Mouse (Mus musculus) heart, embryonic 13.5 days (tissue): Measurements from ENCODE around the gene BC024978. TPM values are rescaled to one million over a fixed set of nuclear protein-coding genes. Genes with fewer than 3 reads are reported as not detected.

ENCODE experiments used
- ATAC-seq: fragments of 200-750 bp; cut with Nextera tagmentation; 2 replicates; pipeline ENCODE4 v1.8.0; 2017; ENCODE audit warnings: moderate TSS enrichment; ENCODE audit not compliant: insufficient number of reproducible peaks, low FRiP score, low TSS enrichment; ENCODE audit errors: extremely low read depth
- H3K27ac ChIP-seq: fragments of 300-500 bp; sonication (generic); replicated peaks from 2 replicates; pipeline ENCODE4 v1.5.1; 2015; ENCODE audit warnings: moderate library complexity, mild to moderate bottlenecking, inconsistent platforms
- H3K27me3 ChIP-seq: fragments of 300-500 bp; sonication (generic); replicated peaks from 2 replicates; pipeline ENCODE4 v1.6.1; 2015; ENCODE audit warnings: mild to moderate bottlenecking, inconsistent platforms
- H3K36me3 ChIP-seq: fragments of 300-500 bp; sonication (generic); 2 replicates; pipeline ENCODE4 v1.6.1; 2015; ENCODE audit warnings: mild to moderate bottlenecking, inconsistent platforms
- H3K4me1 ChIP-seq: fragments of 300-500 bp; sonication (generic); 2 replicates; pipeline ENCODE4 v1.6.1; 2015; ENCODE audit warnings: inconsistent platforms
- H3K4me2 ChIP-seq: fragments of 300-500 bp; sonication (generic); 2 replicates; pipeline ENCODE4 v1.6.1; 2015; ENCODE audit warnings: inconsistent platforms, mild to moderate bottlenecking, moderate library complexity
- H3K4me3 ChIP-seq: fragments of 300-500 bp; sonication (generic); 2 replicates; pipeline ENCODE4 v1.5.1; 2015; ENCODE audit warnings: moderate library complexity, mild to moderate bottlenecking, inconsistent platforms
- H3K9ac ChIP-seq: fragments of 300-500 bp; sonication (generic); 2 replicates; pipeline ENCODE4 v1.6.1; 2015; ENCODE audit warnings: inconsistent platforms, mild to moderate bottlenecking, moderate library complexity
- H3K9me3 ChIP-seq: fragments of 300-500 bp; sonication (generic); 2 replicates; pipeline ENCODE4 v1.6.1; 2016; ENCODE audit warnings: inconsistent platforms
- WGBS: fragments of 180-500 bp; shearing (Covaris S2); methylation state at CpG from one replicate; pipeline ENCODE4 v1.1.7; 2015; ENCODE audit warnings: mixed read lengths; 5-methylcytosine and 5-hydroxymethylcytosine counted together
- polyA plus RNA-seq: library from polyadenylated mRNA; unstranded; fragments of >200 nt; fragmentation: Nextera tagmentation; extraction: Ambion mirVana; gene quantifications from 2 replicates; pipeline ENCODE4 v1.2.1, GENCODE M21; 2015

Gene BC024978
- polyA plus RNA-seq, 1 experiment from 2014 or later = 2.9 TPM

DNA sequence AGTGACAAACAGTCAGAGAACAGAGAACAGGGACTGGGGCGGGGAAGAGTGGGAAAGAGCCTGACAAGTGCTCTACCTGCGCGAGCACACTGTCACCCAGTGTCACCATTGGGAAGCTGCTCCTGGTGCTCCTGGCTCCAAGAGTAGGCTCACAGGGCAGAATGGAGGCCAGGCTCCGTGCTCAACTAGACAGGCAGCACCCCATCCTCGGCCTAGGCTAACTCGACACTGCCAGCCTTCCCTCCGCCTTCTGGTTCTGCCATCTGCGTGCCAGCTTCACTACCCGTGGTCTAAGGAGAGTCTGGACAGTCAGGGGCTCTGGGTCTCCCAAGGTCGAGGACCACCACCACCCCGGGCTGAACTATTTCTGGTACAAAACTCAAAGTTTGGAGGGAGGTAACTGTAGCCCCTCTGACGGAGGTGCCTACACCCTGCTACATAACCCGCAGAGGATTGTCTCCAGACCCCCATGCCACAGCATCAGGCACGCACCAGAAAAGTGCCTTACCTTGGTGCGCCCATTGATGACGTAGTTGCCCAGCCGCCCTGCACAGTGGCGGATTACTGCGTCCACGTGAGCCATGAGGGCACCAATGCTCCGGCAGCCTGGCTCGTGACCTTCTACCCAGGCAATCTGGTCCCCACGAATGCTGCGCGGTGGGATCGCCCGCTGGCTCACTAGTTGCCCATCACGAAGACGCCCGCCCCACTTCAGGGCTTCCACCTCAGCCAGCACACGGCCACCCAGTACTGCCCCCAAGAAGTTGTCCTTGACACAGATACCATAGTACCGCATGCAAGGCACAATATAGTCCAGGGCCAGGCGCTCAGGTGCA is 31.3 kb upstream of the BC024978 start:
- Histone ChIP-seq H3K36me3 (peaks cover 51% of the 10 kb centered on the region), H3K9ac (peak overlapping the region; percentile 96), H3K9me3 (no peaks in the 10 kb centered on the region), H3K4me1 (peaks cover 66% of the 10 kb centered on the region), H3K27ac (no peak overlapping the region), H3K4me2 (peak overlapping the region; percentile 87), H3K27me3 (no peaks in the 10 kb centered on the region), H3K4me3 (peak overlapping the region; percentile 80)
- WGBS = 79% methylated on average over 33 of the region's 33 CpGs
- ATAC-seq = no peak

DNA sequence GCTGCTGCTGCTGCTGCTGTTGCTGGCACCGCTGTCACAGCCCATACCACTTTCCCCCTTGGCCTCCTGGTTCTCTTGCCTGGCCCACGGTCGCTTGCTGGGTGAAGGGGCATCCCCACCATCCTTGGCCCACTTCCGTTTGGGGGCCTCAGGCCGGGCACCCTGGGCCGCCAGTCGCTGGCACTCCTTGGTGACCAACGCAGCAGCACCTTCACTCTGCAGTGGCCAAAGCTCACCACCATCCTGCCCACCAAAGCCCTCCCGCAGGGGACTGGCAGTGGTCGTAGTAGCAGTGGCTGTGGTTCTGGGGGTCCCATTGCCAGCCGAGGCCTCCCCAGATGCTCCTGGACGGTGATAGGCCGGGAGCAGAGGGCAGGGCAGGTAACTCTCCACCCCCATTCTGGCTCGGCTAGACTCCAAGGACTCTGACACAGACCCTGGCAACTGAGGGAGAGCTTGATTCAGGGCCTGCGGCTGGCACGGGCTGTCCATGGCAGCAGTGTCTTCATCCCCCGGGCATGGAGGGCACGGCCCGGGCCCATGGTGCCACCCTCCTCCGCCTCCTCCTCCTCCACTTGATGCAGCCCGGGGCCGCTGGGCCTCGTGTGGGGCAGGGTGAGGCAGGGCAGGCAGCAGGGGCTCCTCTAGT is 30.4 kb upstream of the BC024978 start:
- no peak for ATAC-seq
- peak overlapping the region; percentile 96 for H3K9ac ChIP-seq
- peaks cover 49% of the 10 kb centered on the region for H3K36me3 ChIP-seq
- H3K27ac ChIP-seq = peak overlapping the region; percentile 98
- WGBS = 66% methylated on average over 23 of the region's 23 CpGs
- no peaks in the 10 kb centered on the region for H3K9me3 ChIP-seq
- no peaks in the 10 kb centered on the region for H3K27me3 ChIP-seq
- peak overlapping the region; percentile 87 for H3K4me2 ChIP-seq
- H3K4me1 ChIP-seq = peaks cover 65% of the 10 kb centered on the region
- H3K4me3 ChIP-seq = peak overlapping the region; percentile 80

DNA sequence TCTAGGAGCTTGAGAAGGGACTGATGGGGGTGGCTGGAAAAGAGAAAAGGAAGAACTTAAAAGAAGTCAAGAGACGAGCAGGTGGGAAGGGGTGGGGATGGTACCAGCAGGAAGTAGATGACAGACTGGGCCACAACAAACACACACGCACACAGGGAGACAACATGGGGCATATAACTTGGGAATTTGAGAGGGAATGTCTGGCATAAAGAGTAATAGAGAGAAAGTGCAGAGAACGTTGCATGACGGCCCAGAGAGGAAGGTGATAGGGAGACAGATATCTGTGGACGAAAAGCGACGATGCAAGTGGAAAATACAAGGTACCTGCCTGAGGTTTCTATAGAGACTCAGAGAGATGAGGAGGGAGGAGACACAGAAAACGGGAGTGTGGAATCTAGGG is 29.9 kb upstream of the BC024978 start:
- H3K4me3 ChIP-seq = peak overlapping the region; percentile 80
- H3K4me1 ChIP-seq = peaks cover 60% of the 10 kb centered on the region
- peaks cover 54% of the 10 kb centered on the region for H3K36me3 ChIP-seq
- peak overlapping the region; percentile 87 for H3K4me2 ChIP-seq
- ATAC-seq = no peak
- H3K27me3 ChIP-seq = no peaks in the 10 kb centered on the region
- no peaks in the 10 kb centered on the region for H3K9me3 ChIP-seq
- H3K9ac ChIP-seq = peak overlapping the region; percentile 96
- WGBS = 3% methylated on average over 8 of the region's 8 CpGs
- H3K27ac ChIP-seq = peak overlapping the region; percentile 98

DNA sequence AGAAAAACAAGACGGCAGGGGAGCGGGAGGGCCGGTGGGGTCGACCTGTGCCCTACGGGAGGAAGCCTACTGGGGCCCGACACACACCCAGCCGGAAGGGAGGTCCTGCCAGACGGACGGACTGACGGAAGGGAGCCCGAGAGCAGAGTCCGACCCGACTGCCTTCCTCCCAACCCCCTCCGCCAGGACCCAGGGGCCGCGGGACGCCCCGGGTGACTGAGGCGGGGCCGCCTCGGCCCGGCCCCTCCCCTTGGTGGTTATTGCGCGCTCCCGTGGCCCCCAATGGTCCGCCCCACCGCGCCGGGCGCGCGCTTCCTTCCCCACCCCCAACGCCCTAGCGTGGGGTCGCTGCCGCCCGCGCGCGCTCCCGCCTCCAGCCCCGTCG is 29.4 kb upstream of the BC024978 start:
- peak; percentile 82 for ATAC-seq
- under 1% methylated on average over 20 of the region's 43 CpGs for WGBS
- Histone ChIP-seq H3K27ac (peak overlapping the region; percentile 98), H3K4me1 (peaks cover 56% of the 10 kb centered on the region), H3K4me3 (peak overlapping the region; percentile 80), H3K36me3 (peaks cover 55% of the 10 kb centered on the region), H3K27me3 (no peaks in the 10 kb centered on the region), H3K9me3 (no peaks in the 10 kb centered on the region), H3K9ac (peak overlapping the region; percentile 96), H3K4me2 (peak overlapping the region; percentile 87)

DNA sequence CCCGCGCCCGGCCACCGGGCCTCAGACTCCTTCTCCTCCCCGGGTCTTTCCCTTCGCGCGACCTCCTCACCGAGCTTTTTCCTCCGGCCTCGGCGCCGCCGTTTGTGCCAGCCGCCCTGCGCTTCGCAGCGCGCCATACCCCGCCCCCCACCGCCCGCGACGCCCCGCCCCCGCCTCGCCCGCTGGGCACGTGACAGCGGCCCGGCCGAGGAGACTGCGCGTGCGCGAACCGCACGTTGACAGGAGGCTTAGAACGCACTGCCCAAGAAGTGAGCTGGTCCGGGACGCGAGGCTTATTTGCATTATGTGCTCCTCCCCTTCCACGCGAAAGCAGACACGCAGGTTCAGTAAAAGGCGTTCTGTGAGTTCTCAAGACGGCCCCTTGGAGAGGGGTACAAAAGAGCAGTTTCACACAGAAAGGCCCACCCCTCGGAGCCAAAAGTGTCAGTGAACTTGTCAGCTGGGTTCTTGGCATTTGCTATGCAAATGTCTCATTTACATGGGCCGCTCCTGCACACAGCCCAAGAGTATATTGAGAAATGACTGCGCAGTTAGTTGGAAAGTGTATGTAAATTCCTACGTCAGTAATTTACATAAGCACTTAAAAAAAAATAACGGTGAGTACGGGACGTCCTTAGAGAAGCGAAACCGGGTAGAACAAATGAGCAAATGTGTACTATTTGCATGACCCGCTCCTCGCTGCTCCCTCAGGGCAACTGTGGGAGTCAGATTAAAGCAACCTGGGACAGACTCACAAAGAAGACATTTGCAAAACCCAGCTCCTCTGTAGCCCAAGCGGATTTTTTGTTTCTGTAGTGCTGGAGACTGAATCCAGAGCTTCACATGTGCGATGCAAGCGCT is 28.7 kb upstream of the BC024978 start, which contains the start of gene Egln2:
Egln2 (minus strand) TSS at position 189 of the 861 bp plus-strand sequence.
- H3K9me3 ChIP-seq = no peaks in the 10 kb centered on the region
- H3K27ac ChIP-seq = peak within 1 kb of the TSS; percentile 98
- peak; percentile 83 for ATAC-seq
- H3K4me3 ChIP-seq = peak within 1 kb of the TSS; percentile 80
- H3K36me3 ChIP-seq = peaks cover 56% of the 10 kb centered on the region
- no peaks in the 10 kb centered on the region for H3K27me3 ChIP-seq
- H3K9ac ChIP-seq = peak within 1 kb of the TSS; percentile 96
- 1% methylated on average over 60 of the region's 61 CpGs for WGBS
- peak within 1 kb of the TSS; percentile 87 for H3K4me2 ChIP-seq
- peaks cover 50% of the 10 kb centered on the region for H3K4me1 ChIP-seq

DNA sequence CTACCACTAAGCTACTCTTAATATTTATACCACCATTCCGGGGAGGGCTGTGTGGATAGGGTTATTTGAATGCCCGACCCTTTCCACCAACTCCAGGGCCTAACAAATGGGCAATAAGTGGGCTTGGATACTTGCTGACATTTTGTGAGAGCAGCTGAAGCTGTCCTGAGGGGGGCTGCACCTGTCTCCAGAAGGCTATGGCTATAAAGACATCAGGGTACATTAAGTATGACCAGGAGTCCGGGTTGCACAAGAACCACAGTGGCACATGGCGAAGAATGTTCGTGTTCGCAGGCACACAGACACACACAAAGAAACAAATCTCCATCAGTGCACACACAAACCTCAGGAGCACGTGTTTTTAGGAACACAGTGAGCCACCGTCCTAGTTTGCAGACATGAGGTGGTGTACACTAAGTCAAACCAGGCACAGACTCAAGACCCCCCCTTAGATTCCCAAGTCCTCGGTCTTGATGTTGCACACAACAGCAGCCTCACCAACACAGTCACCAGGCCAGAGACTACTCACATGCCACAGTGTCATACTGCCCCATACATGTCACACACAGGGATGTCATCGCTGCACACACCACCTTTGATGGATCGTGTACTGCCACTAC is 28.0 kb upstream of the BC024978 start:
- Histone ChIP-seq H3K27me3 (no peaks in the 10 kb centered on the region), H3K9ac (peak overlapping the region; percentile 96), H3K36me3 (peaks cover 56% of the 10 kb centered on the region), H3K4me3 (peak overlapping the region; percentile 80), H3K4me1 (peaks cover 43% of the 10 kb centered on the region), H3K9me3 (no peaks in the 10 kb centered on the region), H3K4me2 (peak overlapping the region; percentile 87), H3K27ac (peak overlapping the region; percentile 98)
- no peak for ATAC-seq
- WGBS = 73% methylated on average over 11 of the region's 11 CpGs

DNA sequence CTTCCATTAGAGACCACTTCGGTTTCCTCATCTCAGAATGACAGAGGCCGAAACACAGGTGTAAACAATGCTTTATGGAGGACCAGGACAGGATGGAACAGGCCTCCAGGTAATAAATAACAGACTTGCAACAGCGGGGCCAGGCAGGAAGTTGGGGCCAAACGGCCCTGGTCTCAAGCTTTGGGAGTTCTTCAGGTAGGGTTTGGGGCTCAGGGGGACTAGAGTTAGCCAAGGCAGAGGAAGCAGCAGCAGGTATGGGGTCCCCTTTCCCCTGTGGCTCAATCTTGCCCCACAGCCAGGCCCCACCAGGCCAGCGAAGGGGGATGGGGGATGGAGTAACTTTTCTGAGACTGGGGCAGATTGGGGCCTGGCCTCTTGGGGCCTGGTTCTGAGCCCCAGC is 27.2 kb upstream of the BC024978 start:
- WGBS = 89% methylated on average over 5 of the region's 5 CpGs
- ATAC-seq = no peak
- no peaks in the 10 kb centered on the region for H3K27me3 ChIP-seq

DNA sequence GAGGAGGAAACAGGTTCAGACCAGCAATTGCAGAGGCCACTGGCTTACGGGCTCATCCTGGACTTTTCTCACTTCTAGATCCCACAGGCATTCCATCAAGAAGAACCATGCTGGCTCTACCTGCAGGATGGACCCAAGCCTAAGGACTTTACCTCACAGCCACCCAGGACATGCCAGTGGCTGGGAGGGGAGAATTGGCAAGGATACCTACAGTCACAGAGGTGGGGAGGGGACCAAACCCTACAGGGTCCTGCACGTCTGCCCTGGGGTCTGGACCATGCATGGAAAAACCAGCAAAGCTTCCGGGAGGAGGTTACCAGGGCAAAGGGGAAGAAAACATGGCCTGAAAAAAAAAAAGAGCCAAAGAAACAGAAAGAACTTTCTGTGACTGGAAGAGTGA is 24.6 kb upstream of the BC024978 start:
- no peak overlapping the region for H3K27ac ChIP-seq
- H3K27me3 ChIP-seq = no peaks in the 10 kb centered on the region
- no peak for ATAC-seq
- peaks cover 11% of the 10 kb centered on the region for H3K4me1 ChIP-seq
- no peak overlapping the region for H3K9ac ChIP-seq
- H3K36me3 ChIP-seq = peaks cover 61% of the 10 kb centered on the region
- H3K4me3 ChIP-seq = no peak overlapping the region
- 82% methylated on average over 3 of the region's 3 CpGs for WGBS
- no peaks in the 10 kb centered on the region for H3K9me3 ChIP-seq
- no peak overlapping the region for H3K4me2 ChIP-seq

More for the DNA sequence above, 27.2 kb upstream of the BC024978 start:
- Histone ChIP-seq H3K9ac (no peak overlapping the region), H3K27ac (no peak overlapping the region), H3K4me3 (no peak overlapping the region), H3K36me3 (peaks cover 56% of the 10 kb centered on the region), H3K9me3 (no peaks in the 10 kb centered on the region), H3K4me2 (no peak overlapping the region), H3K4me1 (peaks cover 35% of the 10 kb centered on the region)

DNA sequence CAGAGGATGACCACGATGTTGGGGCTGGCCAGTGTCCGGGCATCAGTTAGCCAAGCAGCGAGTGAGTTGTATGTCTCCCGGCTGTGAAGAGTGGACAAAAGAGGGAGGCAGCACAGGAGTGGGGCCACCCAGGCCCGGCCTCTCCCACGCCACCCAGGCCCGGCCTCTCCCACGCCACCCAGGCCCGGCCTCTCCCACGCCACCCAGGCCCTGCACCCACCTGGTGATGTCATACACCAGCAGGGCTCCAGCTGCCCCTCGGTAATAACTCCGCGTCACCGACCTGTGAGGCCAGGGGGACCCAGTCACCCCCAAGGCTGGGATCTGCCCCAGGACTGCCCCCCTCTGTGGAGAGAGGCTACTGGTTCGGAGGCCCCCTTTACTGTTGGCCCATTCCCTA is 21.1 kb upstream of the BC024978 start:
- Histone ChIP-seq H3K4me2 (no peak overlapping the region), H3K4me3 (no peak overlapping the region), H3K36me3 (peaks cover 61% of the 10 kb centered on the region), H3K27ac (no peak overlapping the region), H3K27me3 (no peaks in the 10 kb centered on the region), H3K9ac (no peak overlapping the region), H3K9me3 (no peaks in the 10 kb centered on the region), H3K4me1 (peaks cover 11% of the 10 kb centered on the region)
- 90% methylated on average over 15 of the region's 15 CpGs for WGBS
- no peak for ATAC-seq

DNA sequence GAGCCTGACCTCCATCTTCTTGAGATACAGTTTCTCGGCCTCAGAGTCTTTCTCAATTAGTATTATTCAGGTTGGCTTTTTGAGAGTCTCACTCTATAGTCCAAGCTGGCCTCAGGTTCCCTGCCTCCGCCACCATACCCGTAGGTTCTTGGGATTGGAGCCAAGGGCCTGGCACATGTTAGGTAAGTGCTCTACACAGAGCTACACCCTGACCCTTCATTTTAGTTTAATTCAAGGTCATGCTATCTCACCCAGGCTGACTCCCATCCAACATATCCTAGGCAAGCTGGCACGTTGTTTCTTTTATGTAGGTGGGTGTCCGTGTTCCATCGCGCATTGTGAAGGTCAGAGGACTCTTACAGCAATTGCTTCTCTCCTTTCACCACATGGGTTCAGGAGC is 20.7 kb upstream of the BC024978 start:
- Histone ChIP-seq H3K4me1 (peaks cover 15% of the 10 kb centered on the region), H3K27ac (no peak overlapping the region), H3K9ac (0 out of 2 replicates have a peak overlapping the region, but pooled peaks have one; percentile 14), H3K27me3 (no peaks in the 10 kb centered on the region), H3K9me3 (no peaks in the 10 kb centered on the region), H3K36me3 (peaks cover 61% of the 10 kb centered on the region), H3K4me2 (no peak overlapping the region), H3K4me3 (no peak overlapping the region)
- 81% methylated on average over 7 of the region's 7 CpGs for WGBS
- ATAC-seq = no peak
